Mouse (Mus musculus): Measurements from ENCODE around the gene Vmn1r65.
"Not testable (repeated sequence)": the region's sequence is repeated elsewhere in the genome, so short reads cannot be mapped to it uniquely, and the experiment has no call there.

Gene Vmn1r65

GRCm38 (mm10) chr7:6010910-6011309, at the start of gene Vmn1r65:
Vmn1r65 (minus strand) TSS chr7:6011010.
- DNase-seq (ENCODE audit: low read depth), result no peak

GRCm38 (mm10) chr7:6044861-6045260, 34.1 kb upstream of the Vmn1r65 start, which contains the start of gene Nlrp4c:
Nlrp4c (plus strand) TSS chr7:6045161.
- DNase-seq (ENCODE audit: low read depth), result no peak

DNA sequence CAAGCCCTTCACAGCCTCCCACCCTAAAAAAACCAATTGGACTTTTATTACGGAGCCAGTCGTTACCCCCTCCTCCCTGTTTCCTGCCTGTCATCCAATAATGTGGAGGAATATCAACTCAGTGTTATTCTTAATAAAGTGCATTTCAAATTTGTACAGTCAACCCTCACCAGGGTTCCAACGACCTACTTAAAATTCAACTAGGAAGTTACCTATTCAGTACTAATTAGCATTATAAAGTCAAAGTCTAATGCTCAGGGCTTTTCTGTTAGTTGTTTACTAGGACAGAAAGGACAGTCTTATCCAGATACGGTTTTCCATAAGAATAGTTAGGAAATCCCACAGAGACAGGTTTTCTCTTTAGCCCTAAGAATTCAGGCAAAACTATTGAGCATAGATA, 28.4 kb downstream of the Vmn1r65 start:
- DNase-seq (ENCODE audit: low read depth), result not testable (repeated sequence)

- not testable (repeated sequence) for DNase-seq (ENCODE audit: low read depth)
Observed at GRCm38 (mm10) chr7:5972546-5972945, 38.3 kb downstream of the Vmn1r65 start.

Data from NIH3T3 (cell line).